In genomic region chr6:98993231-98993630, GRCm38 (mm10) we compare ENCODE assay signal across 13 mouse cellular contexts.
DNase-seq lines count a peak whose midpoint lies in the region; ATAC-seq lines count a peak whose summit lies in the region.
"Had no signal": no experiment of that assay in that cellular context is flagged by ENCODE, and none has a peak within 500 bp of the region (broad histone marks: within the 10 kb centered on the region; RNA-seq: fewer than 3 reads in every experiment).

No protein-coding gene starts in this region.

- no peak overlapping the region for H3K9ac ChIP-seq in heart, embryonic 12.5 days
- H3K9ac ChIP-seq: forebrain, postnatal 0 days; kidney, embryonic 15.5 days had no signal

- H3K4me2 ChIP-seq in heart, embryonic 12.5 days, result no peak overlapping the region
- H3K4me2 ChIP-seq: kidney, embryonic 15.5 days had no signal

- no peaks in the 10 kb centered on the region for H3K9me3 ChIP-seq in heart, embryonic 12.5 days (replicated peaks)
- H3K9me3 ChIP-seq: kidney, embryonic 15.5 days had no signal

- WGBS in heart, embryonic 12.5 days, result 47% methylated on average over 3 of the region's 3 CpGs

- peaks cover 15% of the 10 kb centered on the region for H3K36me3 ChIP-seq in heart, embryonic 12.5 days
- H3K36me3 ChIP-seq: kidney, embryonic 15.5 days had no signal

- H3K27ac ChIP-seq in heart, embryonic 12.5 days (ENCODE audit: poor library complexity, severe bottlenecking), result peak overlapping the region; percentile 43
- H3K27ac ChIP-seq: kidney, embryonic 15.5 days; layer of hippocampus, adult 2 months; macrophage had no signal

- no peak for ATAC-seq in heart, embryonic 12.5 days (ENCODE audit: insufficient number of reproducible peaks, low FRiP score)
- ATAC-seq in megakaryocyte progenitor cell, adult 5-6 weeks (replicated peaks; ENCODE audit: poor library complexity), result 0 out of 2 replicates have a peak, but pooled peaks have one; percentile 16
- ATAC-seq: forebrain, postnatal 0 days had no signal

- DNase-seq in heart, postnatal 4 days, result no peak
- peak; percentile 82 for DNase-seq in A20 (ENCODE audit: low read depth, low spot score)
- peak; percentile 33 for DNase-seq in T-cell, adult 2 months (ENCODE audit: low spot score)
- DNase-seq in embryo, embryonic 10.5 days (ENCODE audit: low spot score), result no peak
- DNase-seq in right cerebral cortex, postnatal 10 days (ENCODE audit: low spot score in 2 of 2), result no peak
- DNase-seq: forebrain, postnatal 0 days; gastrocnemius, postnatal 25 days; thymus, adult 18-20 months had no signal

- peaks cover 77% of the 10 kb centered on the region for H3K4me1 ChIP-seq in heart, embryonic 12.5 days (replicated peaks)

- H3K4me3 ChIP-seq in heart, embryonic 12.5 days, result no peak overlapping the region
- H3K4me3 ChIP-seq: kidney, embryonic 15.5 days; layer of hippocampus, adult 2 months had no signal

- H3K27me3 ChIP-seq in heart, embryonic 12.5 days (replicated peaks), result no peaks in the 10 kb centered on the region
- H3K27me3 ChIP-seq: kidney, embryonic 15.5 days had no signal

Comparison
In these comparisons a context has a peak if more than half of its experiments do, and no peak if none do; other contexts are left out.
1. DNase-seq: peak in A20 (single experiment) and T-cell, adult 2 months (single experiment); none in heart, postnatal 4 days (single experiment), embryo, embryonic 10.5 days (single experiment) and right cerebral cortex, postnatal 10 days (0 of 2).